Mouse (Mus musculus): ENCODE data around the gene Prpf3. TPM values are rescaled to one million over a fixed set of nuclear protein-coding genes. Genes with fewer than 3 reads are reported as not detected.
A peak's percentile ranks its signal among the peaks of the same experiment; 100 is the strongest.

The Prpf3 gene
- polyA plus RNA-seq, 1 experiment, result 26.7 TPM

DNA sequence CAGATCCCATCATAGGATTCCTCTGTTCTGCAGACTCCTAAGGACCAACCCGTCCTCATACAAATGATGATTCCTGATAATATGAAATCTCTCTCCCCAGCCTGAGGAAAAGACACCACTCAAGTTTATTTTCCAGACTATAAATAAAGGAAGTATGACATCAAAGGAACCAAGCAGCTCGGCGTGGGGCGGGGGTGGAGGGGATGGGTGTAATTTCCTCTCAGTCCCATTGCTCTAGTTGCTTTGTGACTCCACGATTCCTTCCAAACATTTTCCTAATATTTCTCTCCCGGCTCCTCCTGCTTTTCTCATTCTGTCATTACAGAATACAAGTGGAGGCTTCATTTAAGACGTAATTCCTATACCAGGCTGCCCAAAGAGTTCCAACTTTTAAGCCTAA lies 37.4 kb upstream of the Prpf3 start:
- TF ChIP-seq MYOD1 (IDR thresholded peaks at IDR 0.05; ENCODE audit: control insufficient read depth, insufficient read length, low read depth), result no peak
- TF ChIP-seq USF1 (IDR thresholded peaks at IDR 0.05; ENCODE audit: low read depth), result no peak
- TF ChIP-seq MYOG (IDR thresholded peaks at IDR 0.05; ENCODE audit: control insufficient read depth, extremely low read depth, insufficient read length), result no peak
- TF ChIP-seq CTCF (IDR thresholded peaks at IDR 0.05; ENCODE audit: control insufficient read depth, insufficient read depth, insufficient read length), result no peak
- TF ChIP-seq MAX (IDR thresholded peaks at IDR 0.05), result no peak
- no peak for TF ChIP-seq FOSL1 (IDR thresholded peaks at IDR 0.05; ENCODE audit: insufficient read depth, low read length, poor library complexity, severe bottlenecking)
- no peak for TF ChIP-seq CEBPB (IDR thresholded peaks at IDR 0.05; ENCODE audit: low read depth)
- Histone ChIP-seq H3K36me3 (ENCODE audit: control insufficient read depth, insufficient read depth) (no peaks in the 10 kb centered on the region), H3K79me2 (ENCODE audit: control insufficient read depth, insufficient read depth) (peaks cover 22% of the 10 kb centered on the region), H3K79me3 (ENCODE audit: low read depth) (peaks cover 15% of the 10 kb centered on the region), H3K4me3 (ENCODE audit: insufficient read depth, poor library complexity, severe bottlenecking) (peak overlapping the region; percentile 86), H3ac (ENCODE audit: control insufficient read depth, insufficient read length, low read depth) (no peak overlapping the region), H3K27me3 (ENCODE audit: control insufficient read depth, insufficient read depth, insufficient read length) (no peaks in the 10 kb centered on the region)

DNA sequence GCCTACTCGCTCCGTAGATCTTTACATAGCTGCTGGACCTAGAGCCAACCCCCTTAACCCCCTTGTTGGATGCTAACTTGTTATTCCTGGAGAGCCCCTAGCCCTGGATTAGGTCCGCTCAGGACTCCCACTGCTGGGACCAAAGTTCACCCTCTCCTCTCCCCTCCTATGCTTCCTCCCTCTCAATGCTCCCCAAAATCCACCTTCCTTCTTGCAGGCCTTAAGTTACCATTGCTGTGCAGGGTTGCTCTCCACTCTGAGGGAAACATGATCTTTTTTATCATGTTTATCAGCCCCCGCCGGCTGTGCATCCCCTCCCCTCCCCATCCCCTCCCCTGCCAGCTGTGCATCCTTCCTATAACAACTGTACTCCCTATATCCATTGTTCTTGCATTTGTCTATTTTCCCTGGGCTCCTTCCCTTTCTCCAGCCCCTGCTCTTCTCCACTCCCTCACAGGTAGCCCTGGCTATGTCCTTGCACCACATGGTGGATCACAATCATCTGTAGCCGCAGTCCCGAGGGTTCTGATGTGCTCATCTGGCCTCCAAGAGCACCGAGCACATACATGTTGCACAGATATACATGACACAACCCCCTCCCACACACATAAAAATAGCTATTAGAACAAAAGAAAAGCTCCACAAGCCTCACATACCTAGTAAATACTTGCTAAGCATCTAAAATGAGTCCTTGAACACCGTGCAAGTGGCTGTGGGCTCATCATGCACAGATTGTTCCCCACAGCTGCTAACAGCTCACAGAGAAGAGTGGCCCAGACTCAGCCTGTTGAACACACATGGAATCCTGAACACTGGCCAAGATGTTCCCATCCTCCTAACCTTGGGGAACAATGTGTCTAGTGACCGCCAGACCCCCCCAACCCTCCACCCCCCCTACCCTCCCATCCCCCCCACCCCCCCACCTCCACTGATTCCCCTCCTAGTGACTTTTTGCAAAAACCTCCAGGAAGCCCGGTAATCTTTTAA lies 36.7 kb upstream of the Prpf3 start:
- Histone ChIP-seq H3K79me2 (ENCODE audit: control insufficient read depth, insufficient read depth) (peaks cover 22% of the 10 kb centered on the region), H3K4me3 (ENCODE audit: insufficient read depth, poor library complexity, severe bottlenecking) (no peak overlapping the region), H3ac (ENCODE audit: control insufficient read depth, insufficient read length, low read depth) (peak overlapping the region; percentile 21), H3K27me3 (ENCODE audit: control insufficient read depth, insufficient read depth, insufficient read length) (no peaks in the 10 kb centered on the region), H3K79me3 (ENCODE audit: low read depth) (peaks cover 15% of the 10 kb centered on the region), H3K36me3 (ENCODE audit: control insufficient read depth, insufficient read depth) (no peaks in the 10 kb centered on the region)
- no peak for TF ChIP-seq MYOD1 (IDR thresholded peaks at IDR 0.05; ENCODE audit: control insufficient read depth, insufficient read length, low read depth)
- TF ChIP-seq MAX (IDR thresholded peaks at IDR 0.05), result no peak
- no peak for TF ChIP-seq FOSL1 (IDR thresholded peaks at IDR 0.05; ENCODE audit: insufficient read depth, low read length, poor library complexity, severe bottlenecking)
- no peak for TF ChIP-seq CEBPB (IDR thresholded peaks at IDR 0.05; ENCODE audit: low read depth)
- TF ChIP-seq CTCF (IDR thresholded peaks at IDR 0.05; ENCODE audit: control insufficient read depth, insufficient read depth, insufficient read length), result no peak
- TF ChIP-seq MYOG (IDR thresholded peaks at IDR 0.05; ENCODE audit: control insufficient read depth, extremely low read depth, insufficient read length), result no peak
- no peak for TF ChIP-seq USF1 (IDR thresholded peaks at IDR 0.05; ENCODE audit: low read depth)

DNA sequence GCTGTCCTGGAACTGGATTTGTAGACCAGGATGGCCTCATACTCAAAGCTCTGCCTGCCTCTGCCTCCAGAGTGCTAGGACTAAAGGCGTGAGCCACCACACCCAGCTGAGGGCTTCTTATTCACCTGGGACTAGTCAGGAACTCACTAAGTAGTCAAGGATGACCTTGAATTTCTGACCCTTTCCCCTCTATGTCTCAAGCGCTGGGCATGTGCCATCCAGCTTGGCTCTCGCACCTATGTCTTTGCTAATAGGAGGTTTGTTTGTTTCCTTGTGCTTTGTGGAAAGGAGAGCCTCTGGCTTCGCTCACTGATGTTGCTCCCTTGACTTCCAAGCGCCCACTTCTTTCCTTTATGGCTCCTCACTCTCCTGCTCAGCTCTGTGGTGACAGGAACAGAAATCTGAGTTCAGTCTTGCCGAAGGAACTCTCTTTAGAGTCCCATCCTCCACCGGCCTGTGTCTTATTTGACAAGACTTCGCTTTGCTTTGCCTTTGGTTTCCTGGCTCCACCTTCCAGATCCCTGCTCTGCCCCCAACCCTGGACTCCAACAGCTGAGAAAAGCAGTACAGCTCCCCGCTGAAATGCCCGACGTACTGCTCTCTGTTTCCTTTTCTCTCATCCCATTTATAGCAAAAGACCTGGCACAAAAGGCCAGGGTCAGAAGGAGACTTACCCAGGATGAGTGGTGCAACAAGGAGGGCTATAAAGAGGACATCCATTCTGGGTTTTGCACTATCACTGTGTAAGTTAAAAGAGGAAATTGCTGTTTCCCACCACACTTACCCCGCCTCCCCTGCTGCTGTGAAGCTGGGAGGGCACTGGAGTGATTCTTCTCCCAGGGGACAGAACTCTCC lies 35.8 kb upstream of the Prpf3 start, which contains the start of gene BC028528:
BC028528 (minus strand) TSS at position 795 of the 855 bp plus-strand sequence.
- no peaks in the 10 kb centered on the region for H3K36me3 ChIP-seq (ENCODE audit: control insufficient read depth, insufficient read depth)
- peaks cover 15% of the 10 kb centered on the region for H3K79me3 ChIP-seq (ENCODE audit: low read depth)
- no peaks in the 10 kb centered on the region for H3K27me3 ChIP-seq (ENCODE audit: control insufficient read depth, insufficient read depth, insufficient read length)
- TF ChIP-seq CTCF (IDR thresholded peaks at IDR 0.05; ENCODE audit: control insufficient read depth, insufficient read depth, insufficient read length) (no peak), CEBPB (IDR thresholded peaks at IDR 0.05; ENCODE audit: low read depth) (no peak), MYOD1 (IDR thresholded peaks at IDR 0.05; ENCODE audit: control insufficient read depth, insufficient read length, low read depth) (no peak), USF1 (IDR thresholded peaks at IDR 0.05; ENCODE audit: low read depth) (no peak)
- H3K79me2 ChIP-seq (ENCODE audit: control insufficient read depth, insufficient read depth), result peaks cover 22% of the 10 kb centered on the region
- peak within 1 kb of the TSS; percentile 43 for H3ac ChIP-seq (ENCODE audit: control insufficient read depth, insufficient read length, low read depth)
- H3K4me3 ChIP-seq (ENCODE audit: insufficient read depth, poor library complexity, severe bottlenecking), result peak within 1 kb of the TSS; percentile 12

DNA sequence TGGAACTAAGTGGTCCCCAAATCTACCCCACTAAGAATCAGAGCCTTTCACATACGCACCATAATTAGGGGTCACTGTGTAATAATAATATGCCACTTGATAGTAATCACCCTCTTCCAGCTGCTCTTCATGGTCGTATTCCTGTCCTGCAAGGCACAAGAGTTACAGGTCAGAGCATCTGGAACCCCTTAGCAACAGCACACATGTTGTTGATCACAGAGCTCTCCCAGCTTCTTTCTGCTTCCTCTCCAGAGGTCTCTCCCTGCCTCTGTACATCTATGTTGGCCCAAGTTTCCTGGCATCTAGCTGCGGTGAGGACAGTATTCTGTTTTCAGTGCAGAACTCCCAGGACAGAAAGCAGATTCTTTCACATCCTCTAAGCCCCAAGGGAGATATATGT lies 34.0 kb upstream of the Prpf3 start:
- H3K79me2 ChIP-seq (ENCODE audit: control insufficient read depth, insufficient read depth), result peaks cover 8% of the 10 kb centered on the region
- peaks cover 6% of the 10 kb centered on the region for H3K79me3 ChIP-seq (ENCODE audit: low read depth)
- TF ChIP-seq MYOD1 (IDR thresholded peaks at IDR 0.05; ENCODE audit: control insufficient read depth, insufficient read length, low read depth) (no peak), CTCF (IDR thresholded peaks at IDR 0.05; ENCODE audit: control insufficient read depth, insufficient read depth, insufficient read length) (no peak), MAX (IDR thresholded peaks at IDR 0.05) (no peak), FOSL1 (IDR thresholded peaks at IDR 0.05; ENCODE audit: insufficient read depth, low read length, poor library complexity, severe bottlenecking) (no peak), USF1 (IDR thresholded peaks at IDR 0.05; ENCODE audit: low read depth) (no peak), MYOG (IDR thresholded peaks at IDR 0.05; ENCODE audit: control insufficient read depth, extremely low read depth, insufficient read length) (no peak), CEBPB (IDR thresholded peaks at IDR 0.05; ENCODE audit: low read depth) (no peak)
- H3K27me3 ChIP-seq (ENCODE audit: control insufficient read depth, insufficient read depth, insufficient read length), result no peaks in the 10 kb centered on the region
- H3ac ChIP-seq (ENCODE audit: control insufficient read depth, insufficient read length, low read depth), result no peak overlapping the region
- H3K4me3 ChIP-seq (ENCODE audit: insufficient read depth, poor library complexity, severe bottlenecking), result no peak overlapping the region
- no peaks in the 10 kb centered on the region for H3K36me3 ChIP-seq (ENCODE audit: control insufficient read depth, insufficient read depth)

DNA sequence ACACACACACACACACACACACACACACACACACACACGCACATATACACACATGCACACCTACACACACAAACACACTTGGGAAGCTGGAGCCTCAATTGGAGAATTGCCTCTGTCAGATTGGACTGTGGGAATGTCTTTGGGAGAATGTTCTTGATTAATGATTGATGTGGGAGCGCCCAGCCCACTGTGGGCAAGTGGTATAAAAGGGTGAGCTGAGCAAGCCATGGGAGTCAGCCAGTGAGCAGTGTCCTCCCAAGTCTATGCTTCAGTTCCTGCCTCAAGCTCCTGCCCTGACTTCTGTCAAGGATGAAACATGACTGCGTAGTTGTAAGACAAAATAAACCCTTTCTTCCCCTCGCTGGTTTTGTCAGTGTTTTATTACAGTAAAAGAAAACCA lies 31.9 kb upstream of the Prpf3 start:
- H3K27me3 ChIP-seq (ENCODE audit: control insufficient read depth, insufficient read depth, insufficient read length), result no peaks in the 10 kb centered on the region
- no peaks in the 10 kb centered on the region for H3K36me3 ChIP-seq (ENCODE audit: control insufficient read depth, insufficient read depth)
- TF ChIP-seq MYOG (IDR thresholded peaks at IDR 0.05; ENCODE audit: control insufficient read depth, extremely low read depth, insufficient read length) (no peak), FOSL1 (IDR thresholded peaks at IDR 0.05; ENCODE audit: insufficient read depth, low read length, poor library complexity, severe bottlenecking) (no peak), MAX (IDR thresholded peaks at IDR 0.05) (no peak), CEBPB (IDR thresholded peaks at IDR 0.05; ENCODE audit: low read depth) (no peak), MYOD1 (IDR thresholded peaks at IDR 0.05; ENCODE audit: control insufficient read depth, insufficient read length, low read depth) (no peak), USF1 (IDR thresholded peaks at IDR 0.05; ENCODE audit: low read depth) (no peak), CTCF (IDR thresholded peaks at IDR 0.05; ENCODE audit: control insufficient read depth, insufficient read depth, insufficient read length) (no peak)
- H3K79me2 ChIP-seq (ENCODE audit: control insufficient read depth, insufficient read depth), result no peaks in the 10 kb centered on the region
- no peaks in the 10 kb centered on the region for H3K79me3 ChIP-seq (ENCODE audit: low read depth)
- no peak overlapping the region for H3ac ChIP-seq (ENCODE audit: control insufficient read depth, insufficient read length, low read depth)
- H3K4me3 ChIP-seq (ENCODE audit: insufficient read depth, poor library complexity, severe bottlenecking), result no peak overlapping the region
